ENCODE assay signal across 8 mouse cellular contexts in genomic region chr3:94398943-94399481, GRCm38 (mm10). TPM values are rescaled to one million over a fixed set of nuclear protein-coding genes. Genes with fewer than 3 reads are reported as not detected.
DNase-seq lines count a peak whose midpoint lies in the region; ATAC-seq lines count a peak whose summit lies in the region.

No protein-coding gene starts in this region.

- ATAC-seq in cerebellum, adult (ENCODE audit: insufficient number of reproducible peaks, low FRiP score, low TSS enrichment) = peak; percentile 61
- ATAC-seq in megakaryocyte, adult 5-6 weeks (ENCODE audit: poor library complexity, severe bottlenecking) = no peak
- no peak for ATAC-seq in heart, embryonic 16.5 days (replicated peaks; ENCODE audit: extremely low read depth, insufficient read depth, low FRiP score)
- no peak for ATAC-seq in liver, embryonic 12.5 days

- no peak for DNase-seq in cerebellum, adult 11-12 months
- peak; percentile 23 for DNase-seq in right cerebral cortex, postnatal 25 days
- DNase-seq in gastrocnemius, postnatal 36 days = no peak

- peaks cover 7% of the 10 kb centered on the region for H3K4me1 ChIP-seq in megakaryocyte, embryonic 14.5 days
- peaks cover 2% of the 10 kb centered on the region; the same call in 1 of the 2 replicates for H3K4me1 ChIP-seq in heart, embryonic 16.5 days (ENCODE audit: control insufficient read depth, insufficient read depth, low read length)
- no peaks in the 10 kb centered on the region for H3K4me1 ChIP-seq in liver, embryonic 12.5 days

- H3K4me3 ChIP-seq in megakaryocyte, embryonic 14.5 days (replicated peaks) = peak overlapping the region; percentile 81
- peak overlapping the region; percentile 41 for H3K4me3 ChIP-seq in heart, embryonic 16.5 days (ENCODE audit: low read length)
- H3K4me3 ChIP-seq in liver, embryonic 12.5 days = no peak overlapping the region

- no peaks in the 10 kb centered on the region for H3K9me3 ChIP-seq in megakaryocyte, embryonic 14.5 days
- H3K9me3 ChIP-seq in heart, embryonic 16.5 days (replicated peaks; ENCODE audit: control insufficient read depth, low read length) = no peaks in the 10 kb centered on the region
- H3K9me3 ChIP-seq in liver, embryonic 12.5 days (replicated peaks) = no peaks in the 10 kb centered on the region

- peak overlapping the region; percentile 66 for H3K4me2 ChIP-seq in heart, embryonic 16.5 days (ENCODE audit: low read depth, low read length)
- H3K4me2 ChIP-seq in liver, embryonic 12.5 days = peak overlapping the region; percentile 29; the same call in 1 of the 2 replicates

- H3K27me3 ChIP-seq in megakaryocyte, embryonic 14.5 days (replicated peaks) = peaks cover 83% of the 10 kb centered on the region
- H3K27me3 ChIP-seq in heart, embryonic 16.5 days (ENCODE audit: control insufficient read depth, insufficient read depth, low read length) = peaks cover 45% of the 10 kb centered on the region
- H3K27me3 ChIP-seq in liver, embryonic 12.5 days (replicated peaks) = peaks cover 78% of the 10 kb centered on the region

- H3K27ac ChIP-seq in heart, embryonic 16.5 days (ENCODE audit: low read length) = no peak overlapping the region
- no peak overlapping the region for H3K27ac ChIP-seq in liver, embryonic 12.5 days

- peak overlapping the region; percentile 45 for H3K9ac ChIP-seq in heart, embryonic 16.5 days (ENCODE audit: low read length)
- H3K9ac ChIP-seq in liver, embryonic 12.5 days = no peak overlapping the region

- H3K36me3 ChIP-seq in megakaryocyte, embryonic 14.5 days (replicated peaks; ENCODE audit: low read length) = no peaks in the 10 kb centered on the region
- no peaks in the 10 kb centered on the region for H3K36me3 ChIP-seq in heart, embryonic 16.5 days (ENCODE audit: control insufficient read depth, insufficient read depth)
- no peaks in the 10 kb centered on the region for H3K36me3 ChIP-seq in liver, embryonic 12.5 days

- intact Hi-C loops in gastrocnemius, postnatal 36 days (cut with DNase I) = no loop called here

- WGBS in heart, embryonic 16.5 days = 2% methylated on average over 20 of the region's 20 CpGs
- WGBS in liver, embryonic 12.5 days (ENCODE audit: insufficient replicate concordance) = 7% methylated on average over 20 of the region's 20 CpGs

RNA-seq across cellular contexts. Expression of gene Lingo4, which starts 0.7 kb away (rescaled TPM):
- polyA plus RNA-seq in megakaryocyte, embryonic 14.5 days (2012; ENCODE audit: insufficient read depth, low replicate concordance) = not detected in 2 replicates
- total RNA-seq in megakaryocyte, adult 5-6 weeks (2015) = not detected in 2 replicates
- not detected in 2 replicates for total RNA-seq in megakaryocyte, adult 5-6 weeks (2017)
- polyA plus RNA-seq in heart, embryonic 16.5 days (2015; fragmentation: Nextera tagmentation; extraction: Ambion mirVana) = 0.27 and 0.46 TPM in 2 replicates
- 0.04 TPM in 1 of 2 replicates, not detected in the other for polyA plus RNA-seq in liver, embryonic 12.5 days (2016; fragmentation: Nextera tagmentation; extraction: Ambion mirVana)
- under 1 TPM; 0.15 to 0.26 TPM for total RNA-seq in gastrocnemius, postnatal 36 days (2021)

RNA-seq across cellular contexts. Expression of gene Tdrkh, which starts 14.1 kb away (rescaled TPM):
- 2.8 TPM in 1 of 2 replicates, not detected in the other for polyA plus RNA-seq in megakaryocyte, embryonic 14.5 days (2012; ENCODE audit: insufficient read depth, low replicate concordance)
- total RNA-seq in megakaryocyte, adult 5-6 weeks (2015) = 2.2 and 4.8 TPM in 2 replicates
- total RNA-seq in megakaryocyte, adult 5-6 weeks (2017) = 1.1 and 4.3 TPM in 2 replicates
- 10.1 and 12.2 TPM in 2 replicates for polyA plus RNA-seq in heart, embryonic 16.5 days (2015; fragmentation: Nextera tagmentation; extraction: Ambion mirVana)
- polyA plus RNA-seq in liver, embryonic 12.5 days (2016; fragmentation: Nextera tagmentation; extraction: Ambion mirVana) = 10.7 and 11.1 TPM in 2 replicates
- total RNA-seq in gastrocnemius, postnatal 36 days (2021) = 1 to 10 TPM; 1.3 to 1.9 TPM

RNA-seq across cellular contexts. Expression of gene Rorc, which starts 26.4 kb away (rescaled TPM):
- not detected in 2 replicates for polyA plus RNA-seq in megakaryocyte, embryonic 14.5 days (2012; ENCODE audit: insufficient read depth, low replicate concordance)
- 0.16 and 0.55 TPM in 2 replicates for total RNA-seq in megakaryocyte, adult 5-6 weeks (2015)
- total RNA-seq in megakaryocyte, adult 5-6 weeks (2017) = 0.18 and 0.45 TPM in 2 replicates
- polyA plus RNA-seq in heart, embryonic 16.5 days (2015; fragmentation: Nextera tagmentation; extraction: Ambion mirVana) = 10.1 and 15.1 TPM in 2 replicates
- 0.49 and 0.70 TPM in 2 replicates for polyA plus RNA-seq in liver, embryonic 12.5 days (2016; fragmentation: Nextera tagmentation; extraction: Ambion mirVana)
- 10 to 100 TPM; 45.6 to 68.8 TPM for total RNA-seq in gastrocnemius, postnatal 36 days (2021)

RNA-seq across cellular contexts. Expression of gene C2cd4d, which starts 36.8 kb away (rescaled TPM):
- polyA plus RNA-seq in megakaryocyte, embryonic 14.5 days (2012; ENCODE audit: insufficient read depth, low replicate concordance) = not detected in 2 replicates
- total RNA-seq in megakaryocyte, adult 5-6 weeks (2015) = not detected in 2 replicates
- not detected in 2 replicates for total RNA-seq in megakaryocyte, adult 5-6 weeks (2017)
- 0.22 and 0.54 TPM in 2 replicates for polyA plus RNA-seq in heart, embryonic 16.5 days (2015; fragmentation: Nextera tagmentation; extraction: Ambion mirVana)
- 0.17 and 0.21 TPM in 2 replicates for polyA plus RNA-seq in liver, embryonic 12.5 days (2016; fragmentation: Nextera tagmentation; extraction: Ambion mirVana)
- under 1 TPM in 1 of 2 experiments, not detected in 1; 0.39 TPM for total RNA-seq in gastrocnemius, postnatal 36 days (2021)

RNA-seq across cellular contexts. Expression of gene Mrpl9, which starts 44.1 kb away (rescaled TPM):
- 13.3 and 35.2 TPM in 2 replicates for polyA plus RNA-seq in megakaryocyte, embryonic 14.5 days (2012; ENCODE audit: insufficient read depth, low replicate concordance)
- 30.7 and 34.2 TPM in 2 replicates for total RNA-seq in megakaryocyte, adult 5-6 weeks (2015)
- total RNA-seq in megakaryocyte, adult 5-6 weeks (2017) = 41.8 and 44.3 TPM in 2 replicates
- 64.6 and 71.6 TPM in 2 replicates for polyA plus RNA-seq in heart, embryonic 16.5 days (2015; fragmentation: Nextera tagmentation; extraction: Ambion mirVana)
- 56.4 and 61.8 TPM in 2 replicates for polyA plus RNA-seq in liver, embryonic 12.5 days (2016; fragmentation: Nextera tagmentation; extraction: Ambion mirVana)
- 10 to 100 TPM; 34.6 to 34.7 TPM for total RNA-seq in gastrocnemius, postnatal 36 days (2021)
